Mouse (Mus musculus) megakaryocyte-erythroid progenitor cell, adult 5 weeks (primary cell): ENCODE measurements around the gene Gm8246. TPM values are rescaled to one million over a fixed set of nuclear protein-coding genes. Genes with fewer than 3 reads are reported as not detected.

Experiments
- polyA plus RNA-seq: library from polyadenylated mRNA; stranded (reverse); fragments of >175 nt; gene quantifications from 2 replicates; pipeline ENCODE4 v1.2.3, GENCODE M21; 2012

The Gm8246 gene
- polyA plus RNA-seq, result not detected in 2 replicates

GRCm38 (mm10) chr14:5477730-5478129, at the start of gene Gm8246:
TSS of gene Gm8246 (minus strand) at chr14:5477830.

DNA sequence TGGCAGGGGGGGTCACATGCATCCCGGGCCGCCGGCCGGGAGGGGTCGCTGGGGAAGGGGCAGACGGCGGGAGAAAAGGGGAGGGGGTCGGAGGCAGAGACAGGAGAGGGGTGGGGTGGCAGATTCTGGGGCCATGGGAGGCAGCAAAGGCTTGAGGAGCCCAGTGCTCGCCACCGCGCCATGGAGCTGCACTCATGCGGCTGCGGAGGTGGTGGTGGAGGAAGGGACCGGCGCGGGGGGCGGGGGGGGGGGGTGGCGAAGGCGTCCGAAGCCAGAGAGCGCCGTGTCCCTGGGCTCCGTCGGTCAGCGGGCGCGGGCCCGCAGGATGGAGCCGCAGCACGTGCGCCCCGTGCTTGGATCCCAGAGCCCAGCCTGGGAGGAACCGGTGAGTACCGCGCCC, 23.7 kb upstream of the Gm8246 start, which contains the start of gene Gm3488:
Gm3488 (plus strand) TSS at position 301 of the 400 bp plus-strand sequence.

DNA sequence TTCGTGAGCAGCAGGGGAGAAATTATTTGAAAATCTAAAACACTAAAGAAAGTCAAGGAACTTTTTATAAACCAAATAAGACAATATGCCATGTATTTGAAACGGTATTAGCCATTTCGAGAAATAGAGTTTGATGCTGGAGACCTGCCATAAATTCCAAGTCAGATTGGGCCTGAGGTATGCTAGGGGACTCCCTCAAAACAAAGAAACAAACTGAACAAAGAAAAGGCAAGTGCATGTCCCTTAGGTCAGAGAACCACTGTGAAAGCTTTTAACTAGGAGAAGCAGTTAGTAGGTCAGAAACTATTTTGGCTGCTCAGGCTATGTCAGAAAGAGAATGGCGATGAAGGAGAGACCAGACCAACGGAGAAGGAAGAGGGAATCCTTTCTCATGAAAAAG, 6.3 kb upstream of the Gm8246 start, which contains the start of gene Gm3187:
Gm3187 (plus strand) TSS at position 301 of the 400 bp plus-strand sequence.

GRCm38 (mm10) chr14:5455367-5455766, 22.3 kb downstream of the Gm8246 start, which contains the start of gene Gm3194:
TSS of gene Gm3194 (minus strand) at chr14:5455467.

Other genes starting within 250 kb of the Gm8246 start
- gene Gm3526, start 217.2 kb downstream of the Gm8246 start, polyA plus RNA-seq, result not detected in 2 replicates
- not detected in 2 replicates for gene Gm3542, start 142.9 kb downstream of the Gm8246 start, polyA plus RNA-seq
- not detected in 2 replicates for gene Gm3500, start 88.8 kb downstream of the Gm8246 start, polyA plus RNA-seq
- not detected in 2 replicates for gene Gm3194, start 22.4 kb downstream of the Gm8246 start, polyA plus RNA-seq
- not detected in 2 replicates for gene Gm3187, start 6.4 kb upstream of the Gm8246 start, polyA plus RNA-seq
- gene Gm3488, start 23.8 kb upstream of the Gm8246 start, polyA plus RNA-seq, result not detected in 2 replicates
- gene Gm3532, start 60.7 kb upstream of the Gm8246 start, polyA plus RNA-seq, result not detected in 2 replicates
- gene Gm8265, start 155.2 kb upstream of the Gm8246 start, polyA plus RNA-seq, result not detected in 2 replicates
- gene Gm9603, start 209.6 kb upstream of the Gm8246 start, polyA plus RNA-seq, result not detected in 2 replicates